Mouse (Mus musculus) left cerebral cortex, adult 9 months (tissue): ENCODE data around the gene Arl10.

Experiments
- DNase-seq, 2 experiments: peaks; one replicate each; pipeline ENCODE4 v3.0.0; 2022; ENCODE audit warnings: low spot score in 2 of 2

Gene Arl10

GRCm38 (mm10) chr13:54574854-54575481, at the start of gene Arl10:
Arl10 (plus strand) TSS chr13:54575015.
- peak in 1 of 2 experiments; percentile 63 for DNase-seq

DNA sequence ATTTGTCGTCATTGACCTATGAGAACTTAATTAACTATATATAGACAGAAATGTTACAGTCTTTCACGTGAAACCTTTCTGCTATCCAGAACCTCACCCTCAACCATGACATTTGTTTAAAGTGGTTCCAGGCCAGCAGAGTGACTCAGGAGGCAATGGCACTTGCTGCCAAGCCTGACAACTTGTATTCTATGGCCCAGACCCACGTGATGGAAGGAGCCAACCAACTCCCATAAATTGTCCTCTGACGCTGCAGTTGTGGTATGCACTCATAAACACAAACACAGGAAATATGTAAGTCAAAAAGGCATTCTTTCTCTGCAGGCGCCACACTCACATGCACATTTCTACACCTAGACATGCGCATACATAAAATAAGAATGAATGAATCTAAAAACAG, 47.7 kb upstream of the Arl10 start:
- no peak for DNase-seq

DNA sequence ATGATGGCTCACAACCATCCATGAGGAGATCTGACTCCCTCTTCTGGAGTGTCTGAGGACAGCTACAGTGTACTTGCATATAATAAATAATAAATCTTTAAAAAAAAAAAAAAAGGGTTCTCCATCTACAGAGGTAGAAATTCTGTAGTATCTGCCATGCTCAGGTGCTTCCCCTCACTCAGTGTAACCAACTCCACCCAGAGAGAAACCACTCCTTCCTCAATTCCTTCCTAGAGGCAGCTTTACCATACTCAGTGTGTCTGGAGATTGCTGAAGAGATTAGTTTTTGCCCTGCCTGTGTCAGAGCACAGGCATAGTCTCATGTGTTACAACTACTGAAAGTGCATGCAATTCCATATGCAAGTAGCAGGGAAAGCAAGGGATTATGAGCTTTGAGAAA, 42.7 kb upstream of the Arl10 start:
- DNase-seq: no peak

DNA sequence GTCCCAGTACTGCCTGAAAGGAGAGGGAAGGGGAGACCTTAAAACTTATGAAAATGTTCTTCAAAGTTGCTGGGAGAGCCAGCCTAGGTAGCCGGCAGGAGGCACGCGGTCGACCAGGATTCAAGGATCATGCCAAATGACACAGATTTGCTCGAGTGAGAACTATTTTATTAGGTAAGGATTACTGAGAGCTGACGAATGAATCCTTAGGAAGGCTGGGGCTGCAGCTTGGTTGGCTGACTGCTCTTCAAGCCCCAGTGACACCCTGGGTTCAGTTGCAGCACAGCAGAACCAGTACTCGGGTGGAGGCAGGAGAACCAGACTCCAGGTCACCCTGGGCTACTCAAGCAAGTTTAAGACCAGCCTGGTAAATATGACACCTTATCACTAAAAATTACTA, 26.8 kb upstream of the Arl10 start:
- no peak for DNase-seq

DNA sequence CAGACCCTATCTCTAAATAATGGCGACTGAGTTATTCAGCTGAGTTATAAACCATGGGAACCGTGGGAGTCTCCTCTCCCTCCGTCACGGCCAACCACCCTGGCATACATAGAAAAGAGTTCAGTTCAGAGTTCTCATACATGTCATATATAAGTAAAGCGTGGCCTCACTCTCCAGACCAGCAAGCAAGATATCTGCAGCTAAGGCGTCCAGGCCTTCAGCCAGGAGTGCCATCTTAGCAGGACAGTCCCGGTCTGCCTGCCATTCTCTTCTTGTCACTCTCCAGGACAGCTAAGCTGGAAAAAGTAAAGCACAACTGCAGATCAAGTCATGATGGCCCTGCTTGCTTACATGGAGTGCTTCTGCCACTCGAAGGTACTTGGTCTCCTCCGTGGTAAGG, 18.6 kb upstream of the Arl10 start:
- DNase-seq: no peak

GRCm38 (mm10) chr13:54556796-54557195, 18.0 kb upstream of the Arl10 start:
- DNase-seq: peak in 1 of 2 experiments; percentile 43

- no peak for DNase-seq
Measured at GRCm38 (mm10) chr13:54557652-54558051, 17.2 kb upstream of the Arl10 start.

- no peak for DNase-seq
Measured at GRCm38 (mm10) chr13:54559656-54560055, 15.2 kb upstream of the Arl10 start.

DNA sequence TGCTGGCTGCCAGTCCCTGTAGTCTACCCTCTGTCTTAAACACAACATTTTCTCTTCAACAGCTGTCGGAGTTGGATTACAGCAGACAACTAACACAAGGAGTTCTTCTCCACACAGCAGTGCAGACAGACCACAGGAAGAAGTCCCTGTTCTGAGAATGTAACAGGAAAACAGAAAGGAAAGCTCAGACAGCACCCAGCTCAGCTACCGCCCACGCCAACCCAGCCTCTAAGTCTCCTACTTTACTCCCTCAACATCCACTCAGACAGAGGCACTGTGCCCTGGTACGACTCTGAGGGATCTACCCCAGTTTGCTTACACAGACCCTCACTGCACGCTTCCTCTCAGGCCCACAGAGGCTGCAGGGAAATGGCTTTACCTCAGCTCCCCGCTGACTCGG, 14.2 kb upstream of the Arl10 start:
- DNase-seq: peak in 1 of 2 experiments; percentile 46

DNA sequence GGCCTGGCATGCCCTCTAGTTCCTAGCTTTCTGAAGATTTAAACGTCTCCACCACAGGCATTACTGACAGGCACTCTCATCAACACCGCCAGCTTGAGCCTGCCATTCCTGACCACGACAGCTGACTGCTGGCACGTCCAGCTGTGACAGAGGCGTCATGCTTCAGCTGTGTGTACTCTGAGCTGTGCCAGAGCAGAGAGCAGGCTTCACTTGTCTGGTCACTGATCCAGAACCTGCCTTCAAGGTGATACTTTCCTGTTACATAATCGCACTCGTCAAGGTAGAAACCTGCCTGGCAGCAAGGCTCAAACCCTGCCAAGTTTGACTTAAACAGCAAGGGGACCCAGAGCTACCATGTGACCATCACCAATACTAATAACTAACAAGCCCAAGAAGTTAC, 12.3 kb upstream of the Arl10 start:
- no peak for DNase-seq

DNA sequence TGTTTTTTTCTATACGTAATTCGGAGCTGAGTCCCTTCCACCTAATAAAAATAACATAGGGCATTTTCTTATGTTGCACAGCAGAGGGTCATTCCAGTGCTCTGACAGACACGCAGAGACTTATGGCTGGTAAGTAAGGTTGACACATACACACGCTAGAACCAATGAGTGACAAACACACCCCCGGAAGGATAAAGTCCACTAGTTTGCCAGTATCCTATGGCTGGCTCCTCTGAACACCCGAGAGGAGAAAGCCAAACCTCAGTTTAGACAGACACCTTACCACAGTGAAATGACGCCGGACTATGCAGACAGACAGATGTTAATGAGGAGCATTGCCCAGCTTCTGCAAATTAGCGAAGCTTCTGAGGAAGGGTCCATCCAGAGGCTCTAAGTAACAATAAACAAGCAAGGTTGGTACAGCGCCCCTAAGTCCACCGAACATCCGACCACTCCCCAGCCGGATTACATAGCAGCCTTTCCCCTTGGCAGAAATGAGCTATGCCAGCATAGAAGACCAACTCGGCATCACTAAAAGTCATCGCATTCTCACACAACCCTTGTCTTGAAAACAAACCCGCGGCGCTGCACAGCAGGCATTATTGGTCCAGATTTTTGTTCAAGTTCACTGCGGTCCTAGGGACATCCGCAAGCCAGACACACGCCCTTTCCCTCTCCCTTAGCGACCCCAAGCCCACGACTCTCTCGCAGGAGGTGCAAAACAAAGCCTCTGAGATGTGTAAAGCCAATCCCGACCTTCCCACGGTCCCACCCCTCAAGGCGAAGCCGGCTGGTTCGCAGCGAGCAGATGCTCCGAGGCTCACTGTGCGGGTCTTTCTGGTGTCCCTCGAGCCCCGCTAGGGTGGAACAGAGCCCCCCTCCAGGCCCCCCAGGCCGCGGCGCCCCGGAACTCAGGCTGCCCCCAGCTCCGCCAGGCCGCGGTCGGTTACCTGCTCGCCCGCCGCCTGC, 10.3 kb upstream of the Arl10 start:
- DNase-seq: no peak

- peak; percentile 77 to 93 for DNase-seq
Measured at GRCm38 (mm10) chr13:54565201-54565581, 9.6 kb upstream of the Arl10 start, which contains the start of gene 4833439L19Rik. 4833439L19Rik (minus strand) TSS chr13:54565435.

GRCm38 (mm10) chr13:54565594-54566345, 9.0 kb upstream of the Arl10 start:
- peak in 1 of 2 experiments; percentile 62 for DNase-seq

DNA sequence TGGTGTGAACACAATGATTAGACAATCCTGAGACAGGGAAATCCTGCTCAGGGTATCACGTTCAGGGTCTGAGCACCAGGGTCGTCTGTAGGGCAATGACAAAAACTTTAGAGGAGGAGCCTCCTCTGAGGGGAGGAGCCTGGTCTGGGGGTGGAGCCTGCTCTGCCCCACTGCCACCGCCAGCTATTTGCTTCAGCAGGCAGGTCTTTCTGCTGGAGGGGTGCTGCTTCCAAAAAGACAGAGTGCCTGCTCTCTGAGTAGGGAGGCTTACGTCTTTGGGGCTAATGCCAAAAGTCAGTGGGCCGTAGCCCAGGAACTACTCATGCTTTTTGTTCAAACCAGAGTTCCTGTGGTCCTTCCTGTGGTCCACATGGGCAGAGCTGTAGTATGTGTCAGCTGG, 6.4 kb upstream of the Arl10 start:
- no peak for DNase-seq

DNA sequence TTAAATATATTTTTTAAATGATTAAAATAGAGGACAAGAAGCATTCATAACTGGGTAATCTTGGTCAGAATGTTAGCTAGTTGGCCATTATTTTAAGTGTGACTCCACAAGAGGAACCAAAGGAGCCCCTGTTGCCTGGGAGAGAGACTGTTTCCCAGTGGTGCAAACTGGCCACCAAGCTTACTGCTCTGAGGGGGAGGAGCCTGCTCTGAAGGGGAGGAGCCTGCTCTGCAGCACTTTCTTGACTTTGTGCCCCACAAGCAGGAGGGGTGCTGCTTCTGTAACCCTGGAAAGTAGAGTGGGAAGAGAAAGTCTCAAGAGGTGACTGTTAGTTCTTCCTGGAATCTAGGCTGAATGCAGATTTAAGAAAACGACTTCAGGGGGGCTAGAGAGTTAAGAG, 5.5 kb upstream of the Arl10 start:
- DNase-seq: no peak

GRCm38 (mm10) chr13:54570736-54571135, 4.1 kb upstream of the Arl10 start:
- no peak for DNase-seq

GRCm38 (mm10) chr13:54571637-54572036, 3.2 kb upstream of the Arl10 start:
- DNase-seq: no peak

GRCm38 (mm10) chr13:54572621-54573020, 2.2 kb upstream of the Arl10 start:
- no peak for DNase-seq

DNA sequence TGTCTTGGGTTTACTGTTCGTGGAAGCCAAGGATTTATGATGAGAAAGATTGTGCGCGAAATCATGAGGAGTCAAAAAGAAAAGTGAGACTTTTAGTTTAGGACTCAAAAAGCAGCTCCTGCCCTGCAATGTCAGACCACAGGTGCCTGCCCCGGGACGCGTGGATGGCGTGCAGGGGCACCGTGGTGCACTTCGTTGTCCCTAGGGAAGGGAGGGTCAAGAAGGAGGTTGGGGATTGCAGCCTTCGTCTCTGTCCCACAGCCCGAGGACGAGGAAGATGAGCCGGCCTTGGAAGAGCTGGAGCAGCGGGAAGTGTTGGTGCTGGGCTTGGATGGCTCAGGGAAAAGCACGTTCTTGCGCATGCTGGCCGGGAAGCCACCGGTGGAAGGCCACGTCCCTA, 674 bp downstream of the Arl10 start:
- DNase-seq: no peak

- no peak for DNase-seq
Measured at GRCm38 (mm10) chr13:54577652-54578507, 3.1 kb downstream of the Arl10 start.

- no peak for DNase-seq
Measured at GRCm38 (mm10) chr13:54581385-54581784, 6.6 kb downstream of the Arl10 start.
